Mouse (Mus musculus) small intestine, adult 2 months (tissue): ENCODE results near the gene Gm10134.
A peak's percentile ranks its signal among the peaks of the same experiment; 100 is the strongest.

Experiments
- CTCF ChIP-seq: fragments of 200-500 bp; IDR thresholded peaks from 2 replicates; pipeline ENCODE4 v1.5.1; 2012; ENCODE audit warnings: low read depth, mild to moderate bottlenecking, control low read depth, inconsistent platforms, low read length, moderate library complexity, mixed read lengths; ENCODE audit not compliant: insufficient replicate concordance, insufficient read length; ENCODE audit errors: extremely low read depth
- POLR2A ChIP-seq: fragments of 200-500 bp; IDR thresholded peaks from 2 replicates; pipeline ENCODE4 v1.6.1; 2012; ENCODE audit warnings: low read depth, mild to moderate bottlenecking, control low read depth, inconsistent platforms, low read length, moderate library complexity

DNA sequence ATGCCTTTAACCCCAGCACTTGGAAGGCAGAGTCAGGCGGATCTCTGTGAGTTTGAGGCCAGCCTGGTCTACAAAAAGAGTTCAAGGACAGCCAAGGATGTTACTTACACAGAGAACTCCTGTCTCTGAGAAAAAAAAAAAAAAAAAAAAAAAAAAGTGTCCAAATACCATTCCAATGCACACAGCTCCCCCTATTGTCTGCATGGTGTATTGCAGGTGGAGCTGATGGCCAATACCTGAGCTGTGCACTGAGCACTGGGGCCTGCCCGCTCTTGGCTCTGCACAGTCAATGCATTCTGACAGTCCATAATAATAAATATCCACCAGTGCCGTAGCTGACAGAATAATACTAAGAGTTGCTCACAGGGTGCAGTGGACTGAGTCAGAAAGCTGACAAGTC, 42.0 kb upstream of the Gm10134 start:
- TF ChIP-seq CTCF = peak; percentile 59; the same call in 1 of the 2 replicates
- TF ChIP-seq POLR2A = no peak
